Mouse (Mus musculus) stomach, postnatal 0 days (tissue): ENCODE results near the gene Gp1bb. TPM values are rescaled to one million over a fixed set of nuclear protein-coding genes. Genes with fewer than 3 reads are reported as not detected.

Source experiments
- ATAC-seq: fragments of 200-750 bp; cut with Nextera tagmentation; 2 replicates; pipeline ENCODE4 v1.8.0; 2017; ENCODE audit not compliant: low FRiP score, low TSS enrichment
- DNase-seq: peaks from one replicate; pipeline ENCODE4 v3.0.0-alpha.2; 2016; ENCODE audit warnings: low spot score
- H3K27ac ChIP-seq: fragments of 300-500 bp; sonication (generic); replicated peaks from 2 replicates; pipeline ENCODE4 v1.5.1; 2014; ENCODE audit warnings: mild to moderate bottlenecking, control low read depth
- H3K27me3 ChIP-seq: fragments of 300-500 bp; sonication (generic); 2 replicates; pipeline ENCODE4 v1.6.1; 2014; ENCODE audit warnings: low read length; ENCODE audit not compliant: control insufficient read depth, insufficient read depth
- H3K36me3 ChIP-seq: fragments of 300-500 bp; sonication (generic); 2 replicates; pipeline ENCODE4 v1.6.1; 2014; ENCODE audit warnings: low read length, mixed read lengths; ENCODE audit not compliant: control insufficient read depth, insufficient read depth
- H3K4me1 ChIP-seq: fragments of 300-500 bp; sonication (generic); replicated peaks from 2 replicates; pipeline ENCODE4 v1.6.1; 2014; ENCODE audit warnings: antibody characterized with exemption; ENCODE audit not compliant: control insufficient read depth, insufficient read depth
- H3K4me2 ChIP-seq: fragments of 300-500 bp; sonication (generic); replicated peaks from 2 replicates; pipeline ENCODE4 v1.6.1; 2014; ENCODE audit warnings: low read depth, mild to moderate bottlenecking, control low read depth, moderate library complexity
- H3K4me3 ChIP-seq: fragments of 300-500 bp; sonication (generic); 2 replicates; pipeline ENCODE4 v1.5.1; 2014; ENCODE audit warnings: low read depth, low read length, control low read depth
- H3K9ac ChIP-seq: fragments of 300-500 bp; sonication (generic); 2 replicates; pipeline ENCODE4 v1.6.1; 2014; ENCODE audit warnings: mild to moderate bottlenecking, low read length, control low read depth, mixed read lengths
- H3K9me3 ChIP-seq: fragments of 300-500 bp; sonication (generic); 2 replicates; pipeline ENCODE4 v1.6.1; 2016; ENCODE audit warnings: low read length; ENCODE audit not compliant: control insufficient read depth
- CTCF ChIP-seq: IDR thresholded peaks from 2 replicates; pipeline ENCODE4 v1.5.1; 2016; ENCODE audit warnings: antibody characterized with exemption, low read depth, mild to moderate bottlenecking, moderate library complexity
- EP300 ChIP-seq: optimal IDR thresholded peaks from 2 replicates; pipeline ENCODE3; 2016; ENCODE audit warnings: antibody characterized with exemption
- WGBS: fragments of 180-500 bp; shearing (Covaris S2); extraction: QIAGEN DNeasy Blood & Tissue Kit; methylation state at CpG from one replicate; pipeline ENCODE4 v1.1.7; 2014; 5-methylcytosine and 5-hydroxymethylcytosine counted together
- polyA plus RNA-seq: library from polyadenylated mRNA; unstranded; fragments of >200 nt; fragmentation: Nextera tagmentation; extraction: Ambion mirVana; gene quantifications from 2 replicates; pipeline ENCODE4 v1.2.1, GENCODE M21; 2015

The Gp1bb gene
- polyA plus RNA-seq, 1 experiment from 2014 or later = 4.6 TPM

GRCm38 (mm10) chr16:18588738-18589055 is 33.5 kb downstream of the Gp1bb start:
- H3K4me1 ChIP-seq = peaks cover 10% of the 10 kb centered on the region
- H3K27me3 ChIP-seq = peaks cover 47% of the 10 kb centered on the region
- H3K4me2 ChIP-seq = no peak overlapping the region
- ATAC-seq (no peak), DNase-seq (no peak)
- no peaks in the 10 kb centered on the region for H3K36me3 ChIP-seq
- TF ChIP-seq EP300 (no peak), CTCF (no peak)
- H3K9ac ChIP-seq = no peak overlapping the region
- no peaks in the 10 kb centered on the region for H3K9me3 ChIP-seq
- no peak overlapping the region for H3K4me3 ChIP-seq
- WGBS = 42% methylated on average over 31 of the region's 31 CpGs
- H3K27ac ChIP-seq = no peak overlapping the region

DNA sequence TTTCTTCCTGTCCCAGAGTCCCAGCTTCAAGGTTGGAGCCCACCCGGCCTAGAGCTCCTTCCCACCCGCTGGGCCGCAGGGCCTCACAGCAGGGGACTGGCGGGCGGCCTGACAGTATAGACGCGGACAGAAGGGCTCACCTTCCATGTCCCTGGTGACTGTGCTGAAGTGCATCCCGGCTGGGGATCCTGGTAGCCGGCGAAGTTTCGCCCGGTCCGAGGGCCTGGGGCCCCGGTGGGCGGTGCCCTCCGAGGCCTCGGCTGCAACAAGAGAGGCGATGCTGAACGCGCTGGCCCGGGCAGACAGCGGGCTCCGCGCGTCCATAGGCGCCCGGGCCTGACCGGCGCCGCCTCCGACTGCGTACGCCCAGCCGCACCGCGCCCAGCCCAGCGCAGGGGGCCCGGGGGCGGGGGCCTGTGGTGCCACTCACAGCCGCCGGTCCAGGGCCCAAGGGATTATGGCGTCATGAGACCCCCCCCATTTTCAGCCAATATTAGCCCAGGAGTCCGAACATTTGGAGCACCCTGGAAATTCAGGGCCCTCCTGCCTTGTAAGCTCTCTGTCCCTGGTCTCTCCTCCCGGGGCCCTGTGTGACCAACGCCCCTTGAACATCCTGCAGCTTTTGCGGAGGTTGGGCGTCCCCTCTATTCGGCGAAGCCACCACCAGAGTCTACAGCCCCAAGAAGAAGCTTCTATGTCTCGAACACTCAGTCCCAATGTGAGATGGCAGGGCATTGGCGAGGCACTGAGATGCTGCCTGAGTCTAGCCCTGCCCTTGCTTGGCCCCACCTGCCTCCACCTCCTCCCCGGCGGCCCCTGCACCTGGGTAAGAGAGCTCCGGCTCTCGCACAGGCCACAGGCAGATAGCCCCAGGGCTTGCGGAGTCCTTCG is 34.1 kb downstream of the Gp1bb start:
- Histone ChIP-seq H3K27me3 (peaks cover 52% of the 10 kb centered on the region), H3K4me2 (peak overlapping the region; percentile 29; the same call in 1 of the 2 replicates), H3K9ac (no peak overlapping the region), H3K4me3 (peak overlapping the region; percentile 18; the same call in 1 of the 2 replicates), H3K4me1 (peaks cover 10% of the 10 kb centered on the region), H3K27ac (no peak overlapping the region), H3K36me3 (no peaks in the 10 kb centered on the region), H3K9me3 (no peaks in the 10 kb centered on the region)
- WGBS = 9% methylated on average over 44 of the region's 57 CpGs
- ATAC-seq (0 out of 2 replicates have a peak, but pooled peaks have one; percentile 8), DNase-seq (peak; percentile 29)
- TF ChIP-seq EP300 (no peak), CTCF (no peak)

DNA sequence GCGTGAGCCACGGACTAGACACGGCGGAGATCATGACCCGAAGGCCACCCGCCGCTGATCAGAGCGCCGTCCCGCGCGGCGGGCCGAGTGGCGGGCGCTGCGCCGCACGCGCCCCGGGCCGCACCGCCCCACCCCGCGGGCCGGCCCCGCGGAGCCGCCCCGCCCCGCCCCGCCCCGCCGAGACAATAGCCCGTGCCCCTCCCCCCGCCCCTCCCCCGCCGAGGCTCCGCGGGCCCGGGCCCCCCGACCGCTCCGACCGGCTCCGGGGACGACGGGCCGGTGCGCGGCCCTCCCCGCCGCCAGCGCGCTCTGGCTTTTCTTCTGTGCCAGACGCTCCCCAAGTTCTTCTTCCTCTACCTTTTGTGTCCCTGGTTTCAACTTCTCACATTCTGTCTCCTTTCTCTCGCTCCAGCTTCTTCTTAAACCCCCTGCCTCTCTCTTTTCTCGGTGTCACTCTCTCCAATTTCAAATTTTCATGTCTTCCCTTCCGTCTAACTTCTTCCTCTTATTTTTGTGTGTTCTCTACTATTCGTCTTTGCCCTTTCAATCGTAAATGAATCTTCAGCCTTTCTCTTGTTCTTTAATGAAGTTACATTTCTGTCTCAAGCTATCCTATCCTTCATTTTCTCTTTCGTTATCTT is 35.2 kb downstream of the Gp1bb start:
- H3K36me3 ChIP-seq = no peaks in the 10 kb centered on the region
- H3K4me2 ChIP-seq = peak overlapping the region; percentile 64
- WGBS = 6% methylated on average over 27 of the region's 62 CpGs
- no peak for TF ChIP-seq EP300
- TF ChIP-seq CTCF = no peak
- DNase-seq = no peak
- H3K9me3 ChIP-seq = no peaks in the 10 kb centered on the region
- H3K4me3 ChIP-seq = peak overlapping the region; percentile 44
- ATAC-seq = no peak
- 0 out of 2 replicates have a peak overlapping the region, but pooled peaks have one; percentile 45 for H3K9ac ChIP-seq
- no peak overlapping the region for H3K27ac ChIP-seq
- peaks cover 59% of the 10 kb centered on the region for H3K27me3 ChIP-seq
- H3K4me1 ChIP-seq = peaks cover 10% of the 10 kb centered on the region

- H3K4me2 ChIP-seq = peak overlapping the region; percentile 64
- no peaks in the 10 kb centered on the region for H3K9me3 ChIP-seq
- DNase-seq = no peak
- H3K27ac ChIP-seq = no peak overlapping the region
- WGBS = 11% methylated on average over 71 of the region's 83 CpGs
- TF ChIP-seq EP300 (no peak), CTCF (no peak)
- no peak for ATAC-seq
- H3K9ac ChIP-seq = 0 out of 2 replicates have a peak overlapping the region, but pooled peaks have one; percentile 45
- H3K36me3 ChIP-seq = no peaks in the 10 kb centered on the region
- peaks cover 63% of the 10 kb centered on the region for H3K27me3 ChIP-seq
- H3K4me3 ChIP-seq = peak overlapping the region; percentile 44
- H3K4me1 ChIP-seq = peaks cover 6% of the 10 kb centered on the region
Measured at GRCm38 (mm10) chr16:18586076-18586905, 35.9 kb downstream of the Gp1bb start.

GRCm38 (mm10) chr16:18585676-18586075 is 36.5 kb downstream of the Gp1bb start:
- H3K4me3 ChIP-seq = peak overlapping the region; percentile 44; the same call in 1 of the 2 replicates

More at GRCm38 (mm10) chr16:18585676-18586075, 36.5 kb downstream of the Gp1bb start:
- Histone ChIP-seq H3K9me3 (no peaks in the 10 kb centered on the region), H3K27ac (no peak overlapping the region), H3K36me3 (no peaks in the 10 kb centered on the region), H3K4me1 (peaks cover 5% of the 10 kb centered on the region), H3K9ac (no peak overlapping the region), H3K4me2 (peak overlapping the region; percentile 64; the same call in 1 of the 2 replicates), H3K27me3 (peaks cover 60% of the 10 kb centered on the region)
- TF ChIP-seq CTCF (no peak), EP300 (no peak)
- no peak for DNase-seq
- ATAC-seq = no peak
- 54% methylated on average over 10 of the region's 10 CpGs for WGBS
